Mouse (Mus musculus): ENCODE measurements around the gene Ccl3.

DNA sequence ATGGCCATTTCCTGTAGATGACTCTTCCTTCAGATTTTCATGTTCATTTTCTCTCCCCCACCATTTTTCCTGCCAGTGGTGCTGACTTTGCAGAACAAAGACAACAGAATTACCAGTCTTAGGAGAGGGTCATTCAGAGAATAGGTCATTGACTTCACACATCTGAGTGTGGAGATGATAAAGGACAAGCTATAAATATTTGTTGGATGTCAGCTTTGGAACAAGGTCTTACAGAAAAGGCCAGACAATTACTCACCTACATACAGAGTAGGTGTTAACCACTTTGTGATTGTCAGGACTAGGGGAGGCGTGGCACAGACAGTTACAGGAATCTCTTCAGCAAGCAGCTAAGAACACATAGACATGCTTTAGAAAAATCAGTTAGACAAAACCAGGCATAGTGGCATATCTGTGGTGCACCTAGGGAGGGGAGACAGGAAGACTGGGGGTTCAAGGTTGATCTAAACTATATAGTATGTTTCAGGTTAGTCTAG, 12.4 kb downstream of the Ccl3 start:
- TF ChIP-seq EP300 (IDR thresholded peaks at IDR 0.05; ENCODE audit: low read depth), result peak; percentile 46; the same call in 1 of the 2 replicates
- no peak for TF ChIP-seq CTCF (IDR thresholded peaks at IDR 0.05; ENCODE audit: low read depth)
